Mouse (Mus musculus) liver, embryonic 14.5 days (tissue): ENCODE measurements at regions not wholly inside any gene's neighbourhood (a gene's known extent, or its start where the extent isn't known, plus 50 kb on each side); places are given as distances from the start of the nearest gene placed in this dataset.

Source experiments
- CTCF ChIP-seq: IDR thresholded peaks from 2 replicates; pipeline ENCODE4 v1.5.1; 2016; ENCODE audit warnings: antibody characterized with exemption, low read depth, control low read depth
- EP300 ChIP-seq: IDR thresholded peaks from 2 replicates; pipeline ENCODE4 v1.6.1; 2016; ENCODE audit warnings: antibody characterized with exemption, low read depth

DNA sequence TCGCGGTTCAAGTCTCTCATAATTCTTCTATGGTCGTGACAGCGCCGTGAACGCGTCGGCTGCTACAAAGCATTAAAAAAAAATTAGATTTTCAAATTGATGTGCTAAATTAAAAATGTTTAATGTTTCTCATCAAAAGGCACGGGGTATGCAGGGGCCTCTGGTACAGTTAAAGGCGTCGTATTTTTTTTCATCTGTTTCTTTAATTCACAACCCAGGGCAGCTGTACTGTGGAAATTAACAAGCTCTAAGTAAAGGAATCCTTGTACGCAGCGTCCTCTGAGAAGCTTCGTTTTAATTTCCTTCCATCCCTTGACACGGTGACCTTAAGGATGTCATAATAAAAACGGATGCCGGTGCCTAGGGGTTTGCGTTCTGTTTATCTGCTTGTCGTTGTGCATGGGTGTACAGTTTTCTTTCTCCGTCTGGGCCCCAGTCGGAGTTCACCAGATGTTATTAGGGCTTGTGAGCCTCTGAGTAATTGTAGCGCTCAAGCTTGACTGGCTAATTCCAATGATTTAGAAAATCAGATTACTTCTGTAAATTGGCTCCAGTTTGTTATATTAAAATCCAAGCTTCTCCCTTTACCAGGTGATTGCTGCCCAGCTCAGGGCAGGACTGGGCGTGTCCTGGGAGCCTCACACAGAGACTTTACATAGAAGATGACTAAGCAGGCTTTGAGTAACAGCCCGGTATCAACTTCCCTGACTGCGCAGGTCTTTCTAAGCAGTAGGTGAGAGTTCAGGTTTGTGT, 2605.5 kb upstream of the 5930422O12Rik start:
- TF ChIP-seq CTCF = no peak
- no peak for TF ChIP-seq EP300
